Comparison of ENCODE assay signal across 25 mouse cellular contexts in genomic region chr9:107368302-107368701, GRCm38 (mm10). TPM values are rescaled to one million over a fixed set of nuclear protein-coding genes. Genes with fewer than 3 reads are reported as not detected.
DNase-seq lines count a peak whose midpoint lies in the region; ATAC-seq lines count a peak whose summit lies in the region.
"Had no signal": no experiment of that assay in that cellular context is flagged by ENCODE, and none has a peak within 500 bp of the region (broad histone marks: within the 10 kb centered on the region; RNA-seq: fewer than 3 reads in every experiment).

No protein-coding gene starts in this region.

- no peak overlapping the region for H3K4me3 ChIP-seq in midbrain, embryonic 12.5 days
- no peak overlapping the region for H3K4me3 ChIP-seq in midbrain, embryonic 10.5 days
- H3K4me3 ChIP-seq in liver, embryonic 15.5 days (replicated peaks), result no peak overlapping the region
- no peak overlapping the region for H3K4me3 ChIP-seq in kidney, embryonic 14.5 days (ENCODE audit: low read length)
- H3K4me3 ChIP-seq in forebrain, embryonic 11.5 days (ENCODE audit: low read depth, low read length), result no peak overlapping the region
- H3K4me3 ChIP-seq: embryonic facial prominence, embryonic 10.5 days; forebrain, embryonic 13.5 days; hindbrain, embryonic 13.5 days; left cerebral cortex, adult 2 months; limb, embryonic 10.5 days; neural tube, embryonic 15.5 days had no signal

- H3K27ac ChIP-seq in midbrain, embryonic 12.5 days (replicated peaks), result peak overlapping the region; percentile 77; the same call in 1 of the 2 replicates
- no peak overlapping the region for H3K27ac ChIP-seq in midbrain, embryonic 10.5 days (replicated peaks)
- H3K27ac ChIP-seq in liver, embryonic 15.5 days (replicated peaks), result peak overlapping the region; percentile 96
- no peak overlapping the region for H3K27ac ChIP-seq in kidney, embryonic 14.5 days (ENCODE audit: low read depth, low read length)
- H3K27ac ChIP-seq in forebrain, embryonic 11.5 days (ENCODE audit: low read depth, low read length), result no peak overlapping the region
- H3K27ac ChIP-seq: embryonic facial prominence, embryonic 10.5 days; forebrain, embryonic 13.5 days; hindbrain, embryonic 13.5 days; kidney, postnatal 0 days; left cerebral cortex, adult 2 months; limb, embryonic 10.5 days; neural tube, embryonic 15.5 days had no signal

- H3K4me2 ChIP-seq in midbrain, embryonic 12.5 days (replicated peaks), result no peak overlapping the region
- H3K4me2 ChIP-seq in liver, embryonic 15.5 days, result peak overlapping the region; percentile 70
- H3K4me2 ChIP-seq in kidney, embryonic 14.5 days (replicated peaks; ENCODE audit: low read depth, low read length), result no peak overlapping the region
- no peak overlapping the region for H3K4me2 ChIP-seq in forebrain, embryonic 11.5 days (ENCODE audit: low read depth, low read length, severe bottlenecking)
- H3K4me2 ChIP-seq: forebrain, embryonic 13.5 days; hindbrain, embryonic 13.5 days; neural tube, embryonic 15.5 days had no signal

- WGBS in midbrain, embryonic 12.5 days, result 90% methylated on average over 1 of the region's 1 CpGs
- 90% methylated on average over 1 of the region's 1 CpGs for WGBS in midbrain, embryonic 10.5 days
- WGBS in liver, embryonic 15.5 days (ENCODE audit: insufficient replicate concordance), result 71% methylated on average over 1 of the region's 1 CpGs
- whole genome bisulfite sequencing in kidney, embryonic 14.5 days, result 81% methylated on average over 1 of the region's 1 CpGs
- WGBS in forebrain, embryonic 11.5 days, result 85% methylated on average over 1 of the region's 1 CpGs

- no peak overlapping the region for H3K9ac ChIP-seq in midbrain, embryonic 12.5 days (replicated peaks)
- peak overlapping the region; percentile 42; the same call in 1 of the 2 replicates for H3K9ac ChIP-seq in liver, embryonic 15.5 days
- H3K9ac ChIP-seq in kidney, embryonic 14.5 days (ENCODE audit: low read depth, low read length), result no peak overlapping the region
- H3K9ac ChIP-seq in forebrain, embryonic 11.5 days (ENCODE audit: low read length), result no peak overlapping the region
- H3K9ac ChIP-seq: forebrain, embryonic 13.5 days; hindbrain, embryonic 13.5 days; neural tube, embryonic 15.5 days had no signal

- H3K9me3 ChIP-seq in midbrain, embryonic 12.5 days, result no peaks in the 10 kb centered on the region
- H3K9me3 ChIP-seq in midbrain, embryonic 10.5 days (replicated peaks), result no peaks in the 10 kb centered on the region
- no peaks in the 10 kb centered on the region for H3K9me3 ChIP-seq in liver, embryonic 15.5 days (replicated peaks)
- H3K9me3 ChIP-seq in kidney, embryonic 14.5 days (ENCODE audit: control insufficient read depth, low read length), result no peaks in the 10 kb centered on the region
- H3K9me3 ChIP-seq in forebrain, embryonic 11.5 days (ENCODE audit: control insufficient read depth, low read length), result no peaks in the 10 kb centered on the region
- H3K9me3 ChIP-seq: embryonic facial prominence, embryonic 10.5 days; forebrain, embryonic 13.5 days; hindbrain, embryonic 13.5 days; limb, embryonic 10.5 days; neural tube, embryonic 15.5 days had no signal

- peaks cover 6% of the 10 kb centered on the region for H3K4me1 ChIP-seq in midbrain, embryonic 12.5 days
- H3K4me1 ChIP-seq in midbrain, embryonic 10.5 days, result peaks cover 19% of the 10 kb centered on the region
- peaks cover 59% of the 10 kb centered on the region for H3K4me1 ChIP-seq in liver, embryonic 15.5 days (replicated peaks)
- peaks cover 10% of the 10 kb centered on the region; the same call in 1 of the 2 replicates for H3K4me1 ChIP-seq in kidney, embryonic 14.5 days (ENCODE audit: control insufficient read depth, insufficient read depth, low read length)
- H3K4me1 ChIP-seq in forebrain, embryonic 11.5 days (replicated peaks; ENCODE audit: control insufficient read depth, insufficient read depth, low read length), result no peaks in the 10 kb centered on the region
- H3K4me1 ChIP-seq: forebrain, embryonic 13.5 days had no signal

- no peak for DNase-seq in midbrain, embryonic 10.5 days (ENCODE audit: low spot score)
- DNase-seq in c-Kit-positive CD71-positive TER-119-positive erythroid progenitor cells, embryonic 14.5 days (ENCODE audit: low spot score), result peak; percentile 65
- DNase-seq in forebrain, embryonic 11.5 days (ENCODE audit: low spot score), result no peak
- DNase-seq: adrenal gland, adult 2 months; cerebellum, adult 8-10 months; gastrocnemius, postnatal 36 days; heart, postnatal 10 days; kidney, adult 18-20 months; layer of hippocampus, adult 9-11 months; lung, postnatal 10 days had no signal

- H3K36me3 ChIP-seq in midbrain, embryonic 12.5 days, result no peaks in the 10 kb centered on the region
- no peaks in the 10 kb centered on the region for H3K36me3 ChIP-seq in midbrain, embryonic 10.5 days
- no peaks in the 10 kb centered on the region for H3K36me3 ChIP-seq in liver, embryonic 15.5 days (replicated peaks)
- H3K36me3 ChIP-seq in kidney, embryonic 14.5 days (ENCODE audit: control insufficient read depth, insufficient read depth, low read length), result no peaks in the 10 kb centered on the region
- H3K36me3 ChIP-seq in forebrain, embryonic 11.5 days (ENCODE audit: control insufficient read depth, insufficient read depth, low read length), result no peaks in the 10 kb centered on the region
- H3K36me3 ChIP-seq: embryonic facial prominence, embryonic 10.5 days; hindbrain, embryonic 13.5 days; limb, embryonic 10.5 days; neural tube, embryonic 15.5 days had no signal

- H3K27me3 ChIP-seq in midbrain, embryonic 12.5 days, result peaks cover 17% of the 10 kb centered on the region; the same call in 1 of the 2 replicates
- peaks cover 47% of the 10 kb centered on the region for H3K27me3 ChIP-seq in midbrain, embryonic 10.5 days (ENCODE audit: low read depth, poor library complexity, severe bottlenecking)
- H3K27me3 ChIP-seq in liver, embryonic 15.5 days, result peaks cover 20% of the 10 kb centered on the region
- H3K27me3 ChIP-seq in kidney, embryonic 14.5 days (ENCODE audit: control insufficient read depth, insufficient read depth, low read length), result no peaks in the 10 kb centered on the region
- no peaks in the 10 kb centered on the region for H3K27me3 ChIP-seq in forebrain, embryonic 11.5 days (ENCODE audit: control insufficient read depth, insufficient read depth, low read length)

- ATAC-seq in midbrain, embryonic 12.5 days (ENCODE audit: low FRiP score, low read depth), result no peak
- peak; percentile 65 for ATAC-seq in erythroid progenitor cell, adult 5-6 weeks (replicated peaks; ENCODE audit: low FRiP score, poor library complexity, severe bottlenecking)
- ATAC-seq in liver, embryonic 15.5 days (ENCODE audit: insufficient read depth), result peak; percentile 7
- no peak for ATAC-seq in kidney, embryonic 14.5 days (ENCODE audit: low FRiP score, low TSS enrichment)
- no peak for ATAC-seq in forebrain, embryonic 11.5 days (replicated peaks; ENCODE audit: low FRiP score)
- ATAC-seq: forebrain, embryonic 13.5 days; inflammation-experienced regulatory T-cells, adult 6 months had no signal

RNA-seq across cellular contexts. Expression of gene 6430571L13Rik, which starts 27.9 kb away (rescaled TPM):
- 3.1 and 4.2 TPM in 2 replicates for polyA plus RNA-seq in midbrain, embryonic 12.5 days (2016; fragmentation: Nextera tagmentation; extraction: Ambion mirVana)
- polyA plus RNA-seq in midbrain, embryonic 10.5 days (2016; fragmentation: Nextera tagmentation; extraction: Ambion mirVana), result 1.8 and 2.5 TPM in 2 replicates
- total RNA-seq in erythroid progenitor cell, adult 5-6 weeks (2015; ENCODE audit: low replicate concordance), result not detected in 2 replicates
- total RNA-seq in erythroid progenitor cell, adult 5-6 weeks (2017; ENCODE audit: low replicate concordance), result not detected in 2 replicates
- 0.12 TPM in 2 replicates for polyA plus RNA-seq in liver, embryonic 15.5 days (2015; fragmentation: Nextera tagmentation; extraction: Ambion mirVana)
- polyA plus RNA-seq in kidney, embryonic 14.5 days (2014; fragmentation: Nextera tagmentation; extraction: Ambion mirVana), result 0.31 and 0.43 TPM in 2 replicates
- polyA plus RNA-seq in forebrain, embryonic 11.5 days (2014; fragmentation: Nextera tagmentation; extraction: Ambion mirVana), result 1.3 and 1.6 TPM in 2 replicates
- total RNA-seq: megakaryocyte, adult 5-6 weeks had no signal

RNA-seq across cellular contexts. Expression of gene Hemk1, which starts 30.2 kb away (rescaled TPM):
- polyA plus RNA-seq in midbrain, embryonic 12.5 days (2016; fragmentation: Nextera tagmentation; extraction: Ambion mirVana), result 13.3 and 14.9 TPM in 2 replicates
- polyA plus RNA-seq in midbrain, embryonic 10.5 days (2016; fragmentation: Nextera tagmentation; extraction: Ambion mirVana), result 13.5 and 15.2 TPM in 2 replicates
- total RNA-seq in erythroid progenitor cell, adult 5-6 weeks (2015; ENCODE audit: low replicate concordance), result not detected in 2 replicates
- total RNA-seq in erythroid progenitor cell, adult 5-6 weeks (2017; ENCODE audit: low replicate concordance), result 0.15 and 3.9 TPM in 2 replicates
- 3.6 and 3.7 TPM in 2 replicates for polyA plus RNA-seq in liver, embryonic 15.5 days (2015; fragmentation: Nextera tagmentation; extraction: Ambion mirVana)
- polyA plus RNA-seq in kidney, embryonic 14.5 days (2014; fragmentation: Nextera tagmentation; extraction: Ambion mirVana), result 9.7 and 11.3 TPM in 2 replicates
- polyA plus RNA-seq in forebrain, embryonic 11.5 days (2014; fragmentation: Nextera tagmentation; extraction: Ambion mirVana), result 11.2 and 13.8 TPM in 2 replicates

RNA-seq across cellular contexts. Expression of gene Cacna2d2, which starts 31.1 kb away (rescaled TPM):
- 3.7 and 4.1 TPM in 2 replicates for polyA plus RNA-seq in midbrain, embryonic 12.5 days (2016; fragmentation: Nextera tagmentation; extraction: Ambion mirVana)
- 1.00 and 1.7 TPM in 2 replicates for polyA plus RNA-seq in midbrain, embryonic 10.5 days (2016; fragmentation: Nextera tagmentation; extraction: Ambion mirVana)
- total RNA-seq in erythroid progenitor cell, adult 5-6 weeks (2015; ENCODE audit: low replicate concordance), result not detected in 2 replicates
- total RNA-seq in erythroid progenitor cell, adult 5-6 weeks (2017; ENCODE audit: low replicate concordance), result not detected in 2 replicates
- 0.02 TPM in 1 of 2 replicates, not detected in the other for polyA plus RNA-seq in liver, embryonic 15.5 days (2015; fragmentation: Nextera tagmentation; extraction: Ambion mirVana)
- 0.77 and 0.87 TPM in 2 replicates for polyA plus RNA-seq in kidney, embryonic 14.5 days (2014; fragmentation: Nextera tagmentation; extraction: Ambion mirVana)
- polyA plus RNA-seq in forebrain, embryonic 11.5 days (2014; fragmentation: Nextera tagmentation; extraction: Ambion mirVana), result 1.8 and 2.8 TPM in 2 replicates
- total RNA-seq: liver, adult 2 months; MEL had no signal
- polyA plus RNA-seq: liver, adult 2 months had no signal

Comparison
In these comparisons a context has a peak if more than half of its experiments do, and no peak if none do; other contexts are left out.
1. H3K27ac ChIP-seq: peak in midbrain, embryonic 12.5 days (single experiment) and liver, embryonic 15.5 days (single experiment); none in midbrain, embryonic 10.5 days (single experiment), kidney, embryonic 14.5 days (single experiment) and forebrain, embryonic 11.5 days (single experiment).
2. ATAC-seq: peak in erythroid progenitor cell, adult 5-6 weeks (single experiment) and liver, embryonic 15.5 days (single experiment); none in midbrain, embryonic 12.5 days (single experiment), kidney, embryonic 14.5 days (single experiment) and forebrain, embryonic 11.5 days (single experiment).